Mouse (Mus musculus) liver, embryonic 13.5 days (tissue): ENCODE measurements around the gene Agbl3. TPM values are rescaled to one million over a fixed set of nuclear protein-coding genes. Genes with fewer than 3 reads are reported as not detected.
A peak's percentile ranks its signal among the peaks of the same experiment; 100 is the strongest.

Experiments used
- ATAC-seq: fragments of 200-750 bp; cut with Nextera tagmentation; 2 replicates; pipeline ENCODE4 v1.8.0; 2017; ENCODE audit warnings: low read depth, mild to moderate bottlenecking, moderate number of reproducible peaks, moderate library complexity
- DNase-seq: peaks from one replicate; pipeline ENCODE4 v3.0.0; 2022
- H3K27ac ChIP-seq: fragments of 300-500 bp; sonication (generic); 2 replicates; pipeline ENCODE4 v1.5.1; 2015; ENCODE audit warnings: moderate library complexity, mild to moderate bottlenecking, inconsistent platforms
- H3K27me3 ChIP-seq: fragments of 300-500 bp; sonication (generic); 2 replicates; pipeline ENCODE4 v1.6.1; 2015; ENCODE audit warnings: mild to moderate bottlenecking, inconsistent platforms
- H3K36me3 ChIP-seq: fragments of 300-500 bp; sonication (generic); 2 replicates; pipeline ENCODE4 v1.6.1; 2015; ENCODE audit warnings: mild to moderate bottlenecking, inconsistent platforms
- H3K4me1 ChIP-seq: fragments of 300-500 bp; sonication (generic); replicated peaks from 2 replicates; pipeline ENCODE4 v1.6.1; 2015; ENCODE audit warnings: inconsistent platforms
- H3K4me2 ChIP-seq: fragments of 300-500 bp; sonication (generic); 2 replicates; pipeline ENCODE4 v1.6.1; 2015; ENCODE audit warnings: inconsistent platforms, mild to moderate bottlenecking, moderate library complexity
- H3K4me3 ChIP-seq: fragments of 300-500 bp; sonication (generic); replicated peaks from 2 replicates; pipeline ENCODE4 v1.5.1; 2015; ENCODE audit warnings: mild to moderate bottlenecking, inconsistent platforms
- H3K9ac ChIP-seq: fragments of 300-500 bp; sonication (generic); 2 replicates; pipeline ENCODE4 v1.6.1; 2015; ENCODE audit warnings: mild to moderate bottlenecking, inconsistent platforms
- H3K9me3 ChIP-seq: fragments of 300-500 bp; sonication (generic); replicated peaks from 2 replicates; pipeline ENCODE4 v1.6.1; 2016; ENCODE audit warnings: inconsistent platforms
- WGBS: fragments of 180-500 bp; shearing (Covaris S2); methylation state at CpG from one replicate; pipeline ENCODE4 v1.1.7; 2015; ENCODE audit not compliant: insufficient replicate concordance; 5-methylcytosine and 5-hydroxymethylcytosine counted together
- polyA plus RNA-seq: library from polyadenylated mRNA; unstranded; fragments of >200 nt; fragmentation: Nextera tagmentation; extraction: Ambion mirVana; gene quantifications from 2 replicates; pipeline ENCODE4 v1.2.1, GENCODE M21; 2015

The Agbl3 gene
- polyA plus RNA-seq, 1 experiment from 2014 or later: 3.7 TPM

- Histone ChIP-seq H3K4me2 (peak overlapping the region; percentile 86), H3K36me3 (peaks cover 39% of the 10 kb centered on the region), H3K9me3 (no peaks in the 10 kb centered on the region), H3K4me1 (peaks cover 81% of the 10 kb centered on the region), H3K9ac (peak overlapping the region; percentile 91), H3K27ac (peak overlapping the region; percentile 93), H3K4me3 (peak overlapping the region; percentile 38), H3K27me3 (no peaks in the 10 kb centered on the region)
- ATAC-seq: no peak
- no peak for DNase-seq
- 21% methylated on average over 15 of the region's 15 CpGs for WGBS
Measured at GRCm38 (mm10) chr6:34875268-34875761, 95.1 kb downstream of the Agbl3 start.

GRCm38 (mm10) chr6:34875966-34876834, 96.0 kb downstream of the Agbl3 start:
- Histone ChIP-seq H3K4me2 (peak overlapping the region; percentile 86), H3K4me3 (peak overlapping the region; percentile 83), H3K27ac (peak overlapping the region; percentile 93), H3K4me1 (peaks cover 72% of the 10 kb centered on the region), H3K27me3 (no peaks in the 10 kb centered on the region), H3K9me3 (no peaks in the 10 kb centered on the region), H3K9ac (peak overlapping the region; percentile 91), H3K36me3 (peaks cover 48% of the 10 kb centered on the region)
- DNase-seq (peak; percentile 65), ATAC-seq (peak; percentile 56)
- WGBS: 11% methylated on average over 12 of the region's 12 CpGs

- peaks cover 71% of the 10 kb centered on the region for H3K4me1 ChIP-seq
- peak overlapping the region; percentile 93 for H3K27ac ChIP-seq
- no peaks in the 10 kb centered on the region for H3K9me3 ChIP-seq
- peak overlapping the region; percentile 91 for H3K9ac ChIP-seq
- H3K4me3 ChIP-seq: peak overlapping the region; percentile 83
- peak; percentile 58 for DNase-seq
- H3K4me2 ChIP-seq: peak overlapping the region; percentile 86
- peaks cover 54% of the 10 kb centered on the region for H3K36me3 ChIP-seq
- WGBS: 3% methylated on average over 2 of the region's 2 CpGs
- ATAC-seq: peak; percentile 74
- H3K27me3 ChIP-seq: no peaks in the 10 kb centered on the region
Measured at GRCm38 (mm10) chr6:34876835-34877156, 96.6 kb downstream of the Agbl3 start.

DNA sequence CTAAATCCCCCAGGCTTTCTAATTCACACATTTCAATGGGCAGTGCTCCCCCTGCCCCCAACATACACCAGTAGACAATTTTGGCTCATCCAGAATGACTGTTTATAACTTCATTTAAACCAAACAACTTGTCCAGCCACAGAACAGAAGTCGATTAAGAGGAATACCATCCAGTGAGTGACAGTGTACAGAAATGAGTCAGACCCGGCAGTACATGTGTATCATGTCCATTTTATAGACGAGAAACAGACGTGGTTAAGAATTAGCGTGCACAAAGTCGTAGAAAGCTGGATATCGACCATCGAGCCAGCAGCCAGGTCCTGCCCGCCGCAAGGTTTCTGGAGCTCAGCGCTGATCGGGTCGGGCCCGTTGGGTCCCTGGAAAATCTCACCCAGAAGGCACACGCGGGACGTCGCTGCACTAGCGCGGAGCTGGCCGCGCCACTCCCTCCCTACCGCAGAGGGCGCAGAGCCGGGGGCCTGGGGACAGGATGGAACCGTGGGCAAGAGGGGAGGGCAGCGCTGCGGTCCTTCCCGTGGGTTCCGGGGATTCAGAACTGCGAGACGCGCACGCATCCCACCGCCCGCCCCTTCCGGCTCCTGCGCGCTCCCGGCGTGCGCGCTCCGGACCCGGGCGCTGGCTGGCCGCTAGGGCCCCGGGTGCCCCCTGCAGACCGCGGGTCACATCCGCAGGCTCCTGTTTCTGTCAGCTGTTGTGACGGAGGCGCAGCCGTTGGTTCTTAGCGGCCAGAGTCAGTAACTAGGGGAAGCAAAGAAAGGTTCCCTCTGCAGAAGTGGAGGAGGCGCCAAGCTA, 97.5 kb downstream of the Agbl3 start, which contains the start of gene Cyren:
Gene Cyren, minus strand, starts transcription at position 552 of the 813 bp plus-strand sequence.
- ATAC-seq: peak; percentile 79
- Histone ChIP-seq H3K9ac (peak within 1 kb of the TSS; percentile 91), H3K4me3 (peak within 1 kb of the TSS; percentile 83), H3K27ac (peak within 1 kb of the TSS; percentile 93), H3K9me3 (no peaks in the 10 kb centered on the region), H3K4me1 (peaks cover 62% of the 10 kb centered on the region), H3K27me3 (no peaks in the 10 kb centered on the region), H3K4me2 (peak within 1 kb of the TSS; percentile 86), H3K36me3 (peaks cover 54% of the 10 kb centered on the region)
- peak; percentile 83 for DNase-seq
- under 1% methylated on average over 55 of the region's 56 CpGs for WGBS

GRCm38 (mm10) chr6:34879101-34879740, 99.0 kb downstream of the Agbl3 start:
- H3K9me3 ChIP-seq: no peaks in the 10 kb centered on the region
- no peaks in the 10 kb centered on the region for H3K27me3 ChIP-seq
- H3K4me2 ChIP-seq: 0 out of 2 replicates have a peak overlapping the region, but pooled peaks have one; percentile 86
- peaks cover 47% of the 10 kb centered on the region for H3K4me1 ChIP-seq
- ATAC-seq (no peak), DNase-seq (no peak)
- WGBS: 83% methylated on average over 16 of the region's 16 CpGs
- H3K9ac ChIP-seq: no peak overlapping the region
- H3K27ac ChIP-seq: peak overlapping the region; percentile 93; the same call in 1 of the 2 replicates
- H3K4me3 ChIP-seq: no peak overlapping the region
- peaks cover 54% of the 10 kb centered on the region for H3K36me3 ChIP-seq

- no peak overlapping the region for H3K9ac ChIP-seq
- H3K27me3 ChIP-seq: no peaks in the 10 kb centered on the region
- no peaks in the 10 kb centered on the region for H3K9me3 ChIP-seq
- no peak overlapping the region for H3K4me3 ChIP-seq
- H3K4me1 ChIP-seq: peaks cover 39% of the 10 kb centered on the region
- ATAC-seq (no peak), DNase-seq (no peak)
- H3K36me3 ChIP-seq: peaks cover 60% of the 10 kb centered on the region
- H3K27ac ChIP-seq: no peak overlapping the region
- H3K4me2 ChIP-seq: no peak overlapping the region
- 60% methylated on average over 6 of the region's 6 CpGs for WGBS
Measured at GRCm38 (mm10) chr6:34879911-34880475, 99.8 kb downstream of the Agbl3 start.

GRCm38 (mm10) chr6:34884724-34885123, 104.5 kb downstream of the Agbl3 start:
- H3K27ac ChIP-seq: no peak overlapping the region
- no peak for ATAC-seq
- H3K4me3 ChIP-seq: no peak overlapping the region
- H3K4me1 ChIP-seq: no peaks in the 10 kb centered on the region
- peaks cover 97% of the 10 kb centered on the region for H3K36me3 ChIP-seq
- no peaks in the 10 kb centered on the region for H3K27me3 ChIP-seq
- H3K9me3 ChIP-seq: no peaks in the 10 kb centered on the region
- no peak overlapping the region for H3K9ac ChIP-seq
- no peak overlapping the region for H3K4me2 ChIP-seq
- 86% methylated on average over 7 of the region's 7 CpGs for WGBS
- no peak for DNase-seq

DNA sequence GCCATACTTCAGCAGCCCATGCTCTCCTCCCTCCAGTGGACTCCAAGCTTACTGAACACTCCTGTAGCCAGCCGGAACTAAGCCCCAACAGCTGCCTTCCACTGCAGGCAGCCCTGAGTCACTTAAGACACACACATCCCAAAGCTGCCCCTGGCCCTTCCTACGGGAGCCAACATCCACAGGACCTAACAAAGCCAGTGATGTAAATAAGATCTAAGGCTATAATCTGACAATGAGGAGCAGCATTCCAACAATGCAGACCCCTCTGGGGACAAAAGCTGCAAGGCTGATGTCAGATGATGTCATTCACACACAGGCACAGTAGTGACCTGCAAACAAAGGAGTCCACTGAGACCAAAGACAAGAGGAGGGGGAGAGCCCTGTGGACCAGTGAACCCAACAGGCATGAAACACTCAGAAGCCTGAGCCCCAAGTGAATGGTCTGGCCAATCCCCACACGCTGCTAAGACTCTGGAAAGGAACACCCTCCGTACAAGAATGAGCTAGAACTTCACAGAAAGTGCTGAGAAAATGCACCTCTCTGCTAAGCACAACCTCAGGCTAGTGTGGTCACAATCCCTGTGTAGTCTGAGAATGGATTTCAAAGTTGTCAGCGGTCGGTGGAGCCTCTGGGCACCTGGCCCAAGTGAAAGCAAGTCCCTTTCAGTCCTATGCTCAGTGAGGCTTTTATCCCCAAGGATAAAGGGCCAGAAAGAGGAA, 107.1 kb downstream of the Agbl3 start:
- H3K4me1 ChIP-seq: no peaks in the 10 kb centered on the region
- H3K4me3 ChIP-seq: no peak overlapping the region
- H3K36me3 ChIP-seq: peaks cover 97% of the 10 kb centered on the region
- no peak overlapping the region for H3K4me2 ChIP-seq
- no peak overlapping the region for H3K9ac ChIP-seq
- no peak for DNase-seq
- 86% methylated on average over 6 of the region's 6 CpGs for WGBS
- no peaks in the 10 kb centered on the region for H3K27me3 ChIP-seq
- ATAC-seq: no peak
- no peak overlapping the region for H3K27ac ChIP-seq
- no peaks in the 10 kb centered on the region for H3K9me3 ChIP-seq

DNA sequence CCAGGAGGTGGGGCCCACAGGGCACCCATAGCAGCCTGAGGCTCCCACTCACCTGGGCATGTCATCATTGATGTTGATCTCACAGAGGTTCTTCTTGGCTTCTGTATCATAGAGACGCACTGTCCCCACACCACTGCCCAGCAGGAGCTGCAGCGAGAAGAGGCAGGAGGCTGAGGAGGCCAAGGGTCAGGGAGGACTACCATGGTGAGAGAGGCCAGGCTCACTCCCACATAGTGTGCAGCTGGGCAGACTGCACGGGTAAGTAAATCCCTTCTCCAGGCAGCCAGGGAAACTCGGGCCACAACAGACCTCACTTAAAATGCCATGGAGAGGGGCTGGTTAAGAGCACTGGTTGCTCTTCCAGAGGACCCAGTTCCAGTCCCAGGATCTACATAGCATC, 109.0 kb downstream of the Agbl3 start:
- Histone ChIP-seq H3K27ac (no peak overlapping the region), H3K9me3 (no peaks in the 10 kb centered on the region), H3K4me3 (no peak overlapping the region), H3K36me3 (peaks cover 97% of the 10 kb centered on the region), H3K4me1 (no peaks in the 10 kb centered on the region), H3K4me2 (no peak overlapping the region), H3K27me3 (no peaks in the 10 kb centered on the region), H3K9ac (no peak overlapping the region)
- DNase-seq (no peak), ATAC-seq (0 out of 2 replicates have a peak, but pooled peaks have one; percentile 19)
- 79% methylated on average over 4 of the region's 4 CpGs for WGBS

GRCm38 (mm10) chr6:34895569-34895968, 115.3 kb downstream of the Agbl3 start:
- Histone ChIP-seq H3K9ac (no peak overlapping the region), H3K4me3 (no peak overlapping the region), H3K9me3 (no peaks in the 10 kb centered on the region), H3K36me3 (peaks cover 96% of the 10 kb centered on the region), H3K4me1 (peaks cover 9% of the 10 kb centered on the region), H3K27me3 (no peaks in the 10 kb centered on the region), H3K27ac (no peak overlapping the region), H3K4me2 (no peak overlapping the region)
- ATAC-seq: no peak
- no peak for DNase-seq
- WGBS: 89% methylated on average over 7 of the region's 7 CpGs
